Mouse (Mus musculus): ENCODE measurements at regions not wholly inside any gene's neighbourhood (a gene's known extent, or its start where the extent isn't known, plus 50 kb on each side); places are given as distances from the start of the nearest gene placed in this dataset.

DNA sequence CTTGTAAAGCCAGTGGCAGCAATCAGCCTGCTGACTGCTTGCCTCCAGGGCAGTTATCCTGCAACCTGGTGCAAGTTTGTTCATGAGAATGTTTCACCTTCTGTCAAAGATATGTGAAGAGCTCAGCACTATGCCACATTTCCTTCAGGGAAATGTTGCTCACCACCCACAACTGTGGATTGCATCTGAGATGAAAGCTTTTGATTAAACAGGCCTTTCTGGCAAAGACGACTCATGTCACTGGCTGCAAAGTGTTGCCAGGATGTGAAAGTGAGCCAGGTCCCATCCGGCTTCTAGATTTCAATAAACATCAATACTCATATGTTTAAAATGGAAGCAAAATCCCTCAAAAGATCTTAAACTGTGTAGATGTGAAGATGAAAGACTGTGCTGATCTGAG lies 2121.0 kb downstream of the Gm37988 start:
- Histone ChIP-seq H3K4me1 (ENCODE audit: insufficient read depth, low read length) (no peaks in the 10 kb centered on the region), H3K9ac (replicated peaks; ENCODE audit: low read length) (no peak overlapping the region), H3K27me3 (ENCODE audit: insufficient read depth, low read length) (no peaks in the 10 kb centered on the region), H3K4me2 (ENCODE audit: low read depth, low read length) (no peak overlapping the region), H3K9me3 (ENCODE audit: low read length) (no peaks in the 10 kb centered on the region), H3K36me3 (ENCODE audit: insufficient read depth, low read length) (no peaks in the 10 kb centered on the region), H3K27ac (no peak overlapping the region), H3K4me3 (ENCODE audit: low read length) (no peak overlapping the region)
- ATAC-seq (no peak), DNase-seq (ENCODE audit: low spot score) (no peak)
- WGBS = 80% methylated on average over 2 of the region's 2 CpGs
- TF ChIP-seq CTCF (IDR thresholded peaks at IDR 0.05; ENCODE audit: low read depth) = no peak

DNA sequence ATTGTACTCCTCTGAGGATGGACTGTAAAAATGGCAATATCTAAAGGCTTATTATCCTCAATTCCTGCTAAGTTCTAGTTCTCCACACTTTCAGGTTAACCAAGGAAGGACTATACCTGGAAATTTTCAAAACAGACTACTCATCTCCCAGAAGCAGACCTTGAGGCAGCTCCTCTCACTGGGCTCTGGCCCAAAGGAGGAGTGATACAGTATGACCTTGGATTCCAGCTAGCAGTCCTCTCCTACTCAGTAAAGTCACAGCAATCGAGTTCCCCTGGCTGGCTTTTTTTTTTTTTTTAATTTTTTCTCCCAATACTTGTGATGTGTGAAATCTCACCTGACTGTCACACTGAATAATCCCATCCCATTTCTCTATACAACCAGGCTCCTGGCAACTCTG lies 2124.2 kb downstream of the Gm37988 start:
- Histone ChIP-seq H3K9me3 (ENCODE audit: low read length) (no peaks in the 10 kb centered on the region), H3K36me3 (ENCODE audit: insufficient read depth, low read length) (no peaks in the 10 kb centered on the region), H3K9ac (replicated peaks; ENCODE audit: low read length) (no peak overlapping the region), H3K4me2 (ENCODE audit: low read depth, low read length) (no peak overlapping the region), H3K27me3 (ENCODE audit: insufficient read depth, low read length) (no peaks in the 10 kb centered on the region), H3K27ac (no peak overlapping the region), H3K4me1 (ENCODE audit: insufficient read depth, low read length) (no peaks in the 10 kb centered on the region), H3K4me3 (ENCODE audit: low read length) (no peak overlapping the region)
- TF ChIP-seq CTCF (IDR thresholded peaks at IDR 0.05; ENCODE audit: low read depth) = no peak
- WGBS = 50% methylated on average over 1 of the region's 1 CpGs
- ATAC-seq = no peak
- no peak for DNase-seq (ENCODE audit: low spot score)

DNA sequence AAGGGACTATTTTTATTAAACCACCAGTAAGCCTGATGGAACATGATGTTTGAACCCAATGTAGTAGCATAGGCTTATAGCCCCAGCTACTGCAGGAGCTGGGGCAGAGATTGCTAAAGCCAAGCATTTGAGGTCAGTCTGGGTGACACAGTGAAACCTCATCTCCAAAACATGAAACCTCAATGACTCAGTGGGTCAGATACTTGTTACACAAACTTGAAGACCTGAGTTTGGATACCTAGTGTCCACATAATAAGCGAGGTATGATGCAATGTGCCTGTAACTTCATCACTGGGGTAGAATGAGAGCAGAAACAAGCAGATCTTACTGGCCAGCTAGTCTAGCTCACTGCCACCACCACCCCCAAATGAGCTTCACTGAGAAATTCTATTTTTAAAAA lies 2162.1 kb downstream of the Gm37988 start:
- no peaks in the 10 kb centered on the region for H3K27me3 ChIP-seq (ENCODE audit: insufficient read depth, low read length)
- no peak overlapping the region for H3K4me3 ChIP-seq (ENCODE audit: low read length)
- no peak overlapping the region for H3K9ac ChIP-seq (replicated peaks; ENCODE audit: low read length)
- H3K27ac ChIP-seq = no peak overlapping the region
- H3K4me2 ChIP-seq (ENCODE audit: low read depth, low read length) = no peak overlapping the region
- WGBS = 88% methylated on average over 1 of the region's 1 CpGs
- no peak for DNase-seq (ENCODE audit: low spot score)
- H3K36me3 ChIP-seq (ENCODE audit: insufficient read depth, low read length) = no peaks in the 10 kb centered on the region
- H3K9me3 ChIP-seq (ENCODE audit: low read length) = no peaks in the 10 kb centered on the region
- no peak for ATAC-seq
- TF ChIP-seq CTCF (IDR thresholded peaks at IDR 0.05; ENCODE audit: low read depth) = no peak
- no peaks in the 10 kb centered on the region for H3K4me1 ChIP-seq (ENCODE audit: insufficient read depth, low read length)

DNA sequence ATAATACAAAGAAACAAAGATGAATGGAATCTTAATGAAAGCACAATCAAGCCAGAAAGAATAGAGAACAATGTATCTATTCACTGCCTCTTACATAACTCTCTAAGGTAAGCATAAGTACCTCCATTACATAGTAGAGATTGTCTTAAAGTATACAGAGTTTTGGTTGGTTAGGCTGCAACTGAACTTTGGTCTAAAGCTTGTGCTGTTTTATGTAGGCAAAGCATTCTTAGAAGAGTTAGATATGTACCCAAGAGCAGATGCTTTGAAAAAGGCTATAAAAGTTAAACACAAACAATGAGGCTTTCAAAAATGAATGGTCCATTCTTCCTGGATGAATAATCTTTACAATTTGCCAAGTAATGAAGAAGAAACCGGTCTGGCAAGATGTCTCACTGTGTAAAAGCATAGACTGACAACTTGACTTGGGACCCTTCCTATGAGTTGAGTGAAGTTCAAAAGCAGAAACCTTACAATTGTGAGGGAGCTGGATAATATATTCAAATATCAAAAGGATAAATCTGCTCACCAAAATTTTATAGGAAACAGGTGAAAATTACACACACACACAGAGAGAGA lies 2166.1 kb downstream of the Gm37988 start:
- DNase-seq (ENCODE audit: low spot score) (no peak), ATAC-seq (no peak)
- no peaks in the 10 kb centered on the region for H3K36me3 ChIP-seq (ENCODE audit: insufficient read depth, low read length)
- no peaks in the 10 kb centered on the region for H3K9me3 ChIP-seq (ENCODE audit: low read length)
- WGBS = 39% methylated on average over 1 of the region's 1 CpGs
- TF ChIP-seq CTCF (IDR thresholded peaks at IDR 0.05; ENCODE audit: low read depth) = no peak
- H3K4me1 ChIP-seq (ENCODE audit: insufficient read depth, low read length) = no peaks in the 10 kb centered on the region
- H3K4me3 ChIP-seq (ENCODE audit: low read length) = no peak overlapping the region
- H3K9ac ChIP-seq (replicated peaks; ENCODE audit: low read length) = no peak overlapping the region
- no peak overlapping the region for H3K4me2 ChIP-seq (ENCODE audit: low read depth, low read length)
- H3K27me3 ChIP-seq (ENCODE audit: insufficient read depth, low read length) = no peaks in the 10 kb centered on the region
- no peak overlapping the region for H3K27ac ChIP-seq

DNA sequence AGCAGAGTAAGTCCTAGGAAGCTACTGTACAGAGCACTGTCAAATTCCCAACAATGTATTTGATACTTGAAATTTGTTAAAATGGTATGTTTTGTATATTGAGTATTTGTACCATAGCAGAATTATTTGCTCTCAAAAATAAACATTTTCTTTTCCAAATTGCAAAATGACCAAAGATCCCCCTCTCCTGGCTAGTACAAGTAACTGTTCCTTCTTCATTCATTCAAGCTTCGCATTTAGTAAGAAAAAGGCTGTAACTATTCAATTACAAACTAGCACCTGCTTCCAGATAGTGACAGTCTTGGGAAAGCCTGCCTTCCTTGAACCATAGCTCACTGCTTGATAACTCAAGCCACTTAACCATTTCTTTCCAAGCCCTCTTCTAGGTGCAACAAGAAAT lies 2171.9 kb downstream of the Gm37988 start:
- TF ChIP-seq CTCF (IDR thresholded peaks at IDR 0.05; ENCODE audit: low read depth) = peak; percentile 53
- H3K27ac ChIP-seq = no peak overlapping the region
- H3K4me1 ChIP-seq (ENCODE audit: insufficient read depth, low read length) = no peaks in the 10 kb centered on the region
- no peak overlapping the region for H3K4me2 ChIP-seq (ENCODE audit: low read depth, low read length)
- 77% methylated on average over 1 of the region's 1 CpGs for WGBS
- ATAC-seq (no peak), DNase-seq (ENCODE audit: low spot score) (peak; percentile 29)
- no peak overlapping the region for H3K4me3 ChIP-seq (ENCODE audit: low read length)
- no peak overlapping the region for H3K9ac ChIP-seq (replicated peaks; ENCODE audit: low read length)
- H3K27me3 ChIP-seq (ENCODE audit: insufficient read depth, low read length) = no peaks in the 10 kb centered on the region
- H3K9me3 ChIP-seq (ENCODE audit: low read length) = no peaks in the 10 kb centered on the region
- H3K36me3 ChIP-seq (ENCODE audit: insufficient read depth, low read length) = no peaks in the 10 kb centered on the region

DNA sequence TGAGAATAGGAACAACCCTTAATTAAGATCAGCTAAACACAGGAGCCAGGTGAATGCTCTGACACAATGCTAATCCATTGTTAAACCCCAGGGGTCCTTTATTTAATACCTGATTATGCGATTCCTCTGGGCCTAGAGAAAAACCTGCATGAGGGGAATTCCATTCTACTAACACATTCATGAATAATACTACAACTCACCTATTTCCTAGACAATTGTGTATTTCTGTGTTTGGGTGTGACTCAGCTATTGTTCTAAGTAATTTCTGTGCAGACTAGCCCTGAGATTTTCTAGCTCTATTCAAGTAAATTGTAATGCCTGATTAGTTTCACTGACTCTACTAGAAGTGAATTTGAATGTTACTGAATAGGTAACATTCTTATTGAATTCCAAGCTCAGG lies 2176.5 kb downstream of the Gm37988 start:
- H3K4me1 ChIP-seq (ENCODE audit: insufficient read depth, low read length) = no peaks in the 10 kb centered on the region
- no peak overlapping the region for H3K4me3 ChIP-seq (ENCODE audit: low read length)
- no peak overlapping the region for H3K4me2 ChIP-seq (ENCODE audit: low read depth, low read length)
- H3K9me3 ChIP-seq (ENCODE audit: low read length) = no peaks in the 10 kb centered on the region
- no peaks in the 10 kb centered on the region for H3K27me3 ChIP-seq (ENCODE audit: insufficient read depth, low read length)
- no peak overlapping the region for H3K9ac ChIP-seq (replicated peaks; ENCODE audit: low read length)
- no peaks in the 10 kb centered on the region for H3K36me3 ChIP-seq (ENCODE audit: insufficient read depth, low read length)
- WGBS = 93% methylated on average over 1 of the region's 1 CpGs
- H3K27ac ChIP-seq = no peak overlapping the region
- TF ChIP-seq CTCF (IDR thresholded peaks at IDR 0.05; ENCODE audit: low read depth) = no peak
- ATAC-seq (no peak), DNase-seq (ENCODE audit: low spot score) (no peak)

DNA sequence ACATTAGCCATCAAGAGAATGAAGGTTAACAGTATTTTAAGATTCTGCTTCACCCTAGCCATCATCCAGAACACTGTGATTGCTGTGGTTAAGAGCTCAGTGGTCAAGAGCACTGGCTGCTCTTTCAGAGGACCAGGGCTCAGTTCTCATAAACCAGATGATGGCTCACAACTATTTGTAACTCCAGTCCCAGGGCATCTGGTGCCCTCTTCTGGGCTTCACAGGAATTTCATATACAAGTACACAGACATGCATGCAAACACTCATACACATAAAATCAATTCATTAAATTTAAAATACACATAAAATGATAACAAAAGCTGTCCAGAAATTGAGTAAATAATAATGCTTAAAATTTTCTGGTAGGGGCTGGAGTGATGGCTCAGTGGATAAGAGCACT lies 2189.9 kb downstream of the Gm37988 start:
- Histone ChIP-seq H3K4me2 (ENCODE audit: low read depth, low read length) (no peak overlapping the region), H3K27me3 (ENCODE audit: insufficient read depth, low read length) (no peaks in the 10 kb centered on the region), H3K36me3 (ENCODE audit: insufficient read depth, low read length) (no peaks in the 10 kb centered on the region), H3K9me3 (ENCODE audit: low read length) (no peaks in the 10 kb centered on the region), H3K27ac (no peak overlapping the region), H3K4me1 (ENCODE audit: insufficient read depth, low read length) (no peaks in the 10 kb centered on the region), H3K9ac (replicated peaks; ENCODE audit: low read length) (no peak overlapping the region), H3K4me3 (ENCODE audit: low read length) (no peak overlapping the region)
- DNase-seq (ENCODE audit: low spot score) = no peak
- no peak for ATAC-seq
- TF ChIP-seq CTCF (IDR thresholded peaks at IDR 0.05; ENCODE audit: low read depth) = 0 out of 2 replicates have a peak, but pooled peaks have one; percentile 8
